Mouse (Mus musculus) MEL (cell line): ENCODE data around the gene Zmym2.

Experiments
- MEF2A ChIP-seq: IDR thresholded peaks from 2 replicates; pipeline ENCODE4 v1.6.1; 2014; ENCODE audit warnings: low read depth, mild to moderate bottlenecking, inconsistent platforms, low read length, improper control_type of control experiment; ENCODE audit not compliant: poor library complexity, insufficient replicate concordance, severe bottlenecking; ENCODE audit errors: extremely low read depth
- RAD21 ChIP-seq: IDR thresholded peaks from 2 replicates; pipeline ENCODE4 v1.6.1; 2011; ENCODE audit warnings: mild to moderate bottlenecking, low read depth, low read length, improper control_type of control experiment

- TF ChIP-seq RAD21 (no peak), MEF2A (no peak)
Observed at GRCm38 (mm10) chr14:56896521-56896920, 10.1 kb downstream of the Zmym2 start.
